Mouse (Mus musculus) cerebellum, adult 2 months (tissue): ENCODE results near the gene Tfdp2. TPM values are rescaled to one million over a fixed set of nuclear protein-coding genes. Genes with fewer than 3 reads are reported as not detected.

Experiments
- DNase-seq, 2 experiments: peaks; one replicate each; pipeline ENCODE4 v3.0.0; 2021
- H3K27ac ChIP-seq: fragments of 200-500 bp; 2 replicates; pipeline ENCODE4 v1.5.1; 2012; ENCODE audit warnings: low read length, control low read depth, inconsistent platforms; ENCODE audit not compliant: insufficient read depth
- H3K27me3 ChIP-seq: fragments of 200-500 bp; 2 replicates; pipeline ENCODE4 v1.6.1; 2012; ENCODE audit warnings: inconsistent platforms, mild to moderate bottlenecking, low read length, moderate library complexity; ENCODE audit not compliant: control insufficient read depth, insufficient read depth
- H3K4me1 ChIP-seq: fragments of 200-500 bp; 2 replicates; pipeline ENCODE4 v1.6.1; 2011; ENCODE audit warnings: low read length; ENCODE audit not compliant: control insufficient read depth, insufficient read depth
- H3K4me3 ChIP-seq: fragments of 200-500 bp; replicated peaks from 2 replicates; pipeline ENCODE3; 2011; ENCODE audit warnings: mild to moderate bottlenecking, low read depth, low read length, control low read depth; ENCODE audit not compliant: insufficient read depth
- CTCF ChIP-seq: fragments of 200-500 bp; IDR thresholded peaks from 2 replicates; pipeline ENCODE4 v1.5.1; 2011; ENCODE audit warnings: low read depth, mild to moderate bottlenecking, control low read depth, low read length, moderate library complexity, borderline replicate concordance; ENCODE audit not compliant: insufficient read depth
- POLR2A ChIP-seq: fragments of 200-500 bp; IDR thresholded peaks from 2 replicates; pipeline ENCODE4 v1.6.1; 2011; ENCODE audit warnings: low read length, control low read depth, borderline replicate concordance; ENCODE audit not compliant: insufficient read depth
- WGBS: fragments of 180-500 bp; shearing (Covaris S2); methylation state at CpG from one replicate; pipeline ENCODE4 v1.1.7; 2018; 5-methylcytosine and 5-hydroxymethylcytosine counted together
- polyA plus RNA-seq: library from polyadenylated mRNA; depleted of rRNA; stranded (reverse); fragments of >200 nt; gene quantifications from 2 replicates; pipeline ENCODE4 v1.2.3, GENCODE M21; 2012

The Tfdp2 gene
- polyA plus RNA-seq, 1 experiment: 19.3 TPM

- H3K27ac ChIP-seq: no peak overlapping the region
- peak; percentile 17 to 41 for DNase-seq
- H3K27me3 ChIP-seq: no peaks in the 10 kb centered on the region
- no peak overlapping the region for H3K4me3 ChIP-seq
- TF ChIP-seq POLR2A: no peak
- peak; percentile 68 for TF ChIP-seq CTCF
- WGBS: 25% methylated on average over 5 of the region's 5 CpGs
- H3K4me1 ChIP-seq: no peaks in the 10 kb centered on the region
These were observed 28.9 kb upstream of the Tfdp2 start for GRCm38 (mm10) chr9:96167168-96167585.

DNA sequence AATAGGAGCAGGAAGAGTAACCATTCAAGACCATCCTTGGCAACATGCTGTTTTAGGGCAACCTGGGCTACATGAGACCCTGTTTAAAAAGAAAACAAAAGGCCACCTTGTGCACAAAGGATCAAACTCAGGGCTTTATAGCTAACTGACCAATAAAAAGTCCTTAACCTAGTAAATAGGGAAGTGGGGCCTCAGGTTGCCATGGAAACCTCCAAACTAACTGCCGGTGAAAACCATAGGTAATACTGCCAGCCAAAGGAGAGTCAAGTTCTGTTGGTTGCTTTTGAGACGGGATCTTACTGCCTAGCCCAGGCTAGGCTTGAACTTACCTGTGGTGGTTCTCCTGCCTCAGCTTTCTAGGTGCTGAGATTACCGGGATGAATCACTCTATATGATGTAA lies 25.5 kb upstream of the Tfdp2 start:
- H3K4me1 ChIP-seq: no peaks in the 10 kb centered on the region
- no peak overlapping the region for H3K27ac ChIP-seq
- 83% methylated on average over 3 of the region's 3 CpGs for WGBS
- no peak for TF ChIP-seq POLR2A
- TF ChIP-seq CTCF: no peak
- DNase-seq: no peak
- no peaks in the 10 kb centered on the region for H3K27me3 ChIP-seq
- no peak overlapping the region for H3K4me3 ChIP-seq

DNA sequence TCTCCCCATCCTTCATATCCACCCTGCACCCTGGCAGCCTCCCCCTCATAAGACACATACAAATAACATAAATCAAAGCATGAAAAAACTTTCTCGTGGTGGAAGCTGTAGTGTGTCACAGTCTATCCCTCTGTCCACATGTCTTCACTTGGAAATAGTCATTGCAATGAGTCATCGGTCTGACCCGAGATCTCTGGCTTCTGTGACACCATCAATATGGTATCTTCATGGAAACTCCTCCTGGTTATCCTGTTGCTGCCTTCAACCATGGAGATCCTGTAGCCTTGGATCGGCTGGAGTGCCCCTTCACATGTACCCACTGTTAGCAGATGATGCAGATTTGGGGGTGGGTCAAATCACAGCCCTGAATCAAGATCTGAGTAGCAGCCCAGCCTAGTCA lies 11.2 kb upstream of the Tfdp2 start:
- no peak overlapping the region for H3K4me3 ChIP-seq
- DNase-seq: no peak
- 80% methylated on average over 4 of the region's 4 CpGs for WGBS
- no peak overlapping the region for H3K27ac ChIP-seq
- no peaks in the 10 kb centered on the region for H3K27me3 ChIP-seq
- no peaks in the 10 kb centered on the region for H3K4me1 ChIP-seq
- TF ChIP-seq CTCF (no peak), POLR2A (no peak)

DNA sequence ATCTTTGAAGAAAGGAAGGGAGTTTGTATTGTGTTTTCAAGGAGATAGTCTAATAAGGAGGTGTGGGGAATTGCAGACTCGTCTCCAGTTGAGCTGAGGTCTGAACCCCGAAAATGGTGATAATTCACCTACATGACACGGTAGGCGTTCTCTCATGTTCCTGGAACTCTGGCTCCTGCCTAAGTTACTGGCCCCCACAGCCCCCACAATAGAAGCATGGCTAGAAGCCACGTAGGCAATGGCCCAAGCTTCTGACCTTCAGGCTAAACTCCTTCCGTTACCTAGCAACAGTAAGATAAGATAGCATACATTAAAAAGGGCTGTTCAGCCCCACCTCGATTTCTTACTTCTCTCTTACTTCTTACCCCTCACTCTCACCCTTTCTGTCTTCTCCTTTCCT lies 9.4 kb upstream of the Tfdp2 start:
- no peaks in the 10 kb centered on the region for H3K4me1 ChIP-seq
- DNase-seq: no peak
- 72% methylated on average over 7 of the region's 7 CpGs for WGBS
- TF ChIP-seq POLR2A (no peak), CTCF (no peak)
- no peak overlapping the region for H3K4me3 ChIP-seq
- no peak overlapping the region for H3K27ac ChIP-seq
- H3K27me3 ChIP-seq: no peaks in the 10 kb centered on the region

GRCm38 (mm10) chr9:96196636-96197181 lies 634 bp downstream of the Tfdp2 start:
- Histone ChIP-seq H3K4me3 (peak overlapping the region; percentile 95), H3K27ac (peak overlapping the region; percentile 60), H3K4me1 (peaks cover 6% of the 10 kb centered on the region; the same call in 1 of the 2 replicates), H3K27me3 (no peaks in the 10 kb centered on the region)
- TF ChIP-seq CTCF (no peak), POLR2A (no peak)
- under 1% methylated on average over 20 of the region's 20 CpGs for WGBS
- peak; percentile 59 to 68 for DNase-seq

- H3K4me1 ChIP-seq: peaks cover 6% of the 10 kb centered on the region; the same call in 1 of the 2 replicates
- WGBS: 67% methylated on average over 9 of the region's 9 CpGs
- no peak for DNase-seq
- H3K27me3 ChIP-seq: no peaks in the 10 kb centered on the region
- H3K4me3 ChIP-seq: no peak overlapping the region
- no peak overlapping the region for H3K27ac ChIP-seq
- no peak for TF ChIP-seq POLR2A
- no peak for TF ChIP-seq CTCF
These were observed 1.7 kb downstream of the Tfdp2 start for GRCm38 (mm10) chr9:96197806-96198205.

DNA sequence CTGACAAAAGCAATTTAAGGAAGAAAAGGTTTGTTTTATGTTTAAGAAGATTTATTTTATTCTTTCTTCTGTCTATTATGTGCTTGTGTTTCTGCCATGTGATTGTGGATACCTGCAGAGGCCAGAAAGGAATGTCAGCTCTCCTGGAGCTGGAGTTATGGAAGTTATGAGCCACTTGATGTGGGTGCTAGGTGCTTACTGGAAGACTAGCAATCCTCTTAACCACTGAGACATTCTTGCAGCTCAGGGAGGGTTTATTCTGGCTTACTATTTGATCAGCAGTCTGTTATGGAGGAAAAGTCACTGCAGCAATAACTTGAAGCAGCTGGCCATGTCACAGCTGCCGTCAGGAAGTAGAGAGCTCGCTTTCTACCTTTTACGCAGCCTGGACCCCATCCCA lies 7.6 kb downstream of the Tfdp2 start:
- WGBS: 82% methylated on average over 3 of the region's 3 CpGs
- no peaks in the 10 kb centered on the region for H3K27me3 ChIP-seq
- no peak overlapping the region for H3K4me3 ChIP-seq
- DNase-seq: no peak
- TF ChIP-seq CTCF: no peak
- no peak for TF ChIP-seq POLR2A
- no peak overlapping the region for H3K27ac ChIP-seq
- no peaks in the 10 kb centered on the region for H3K4me1 ChIP-seq

DNA sequence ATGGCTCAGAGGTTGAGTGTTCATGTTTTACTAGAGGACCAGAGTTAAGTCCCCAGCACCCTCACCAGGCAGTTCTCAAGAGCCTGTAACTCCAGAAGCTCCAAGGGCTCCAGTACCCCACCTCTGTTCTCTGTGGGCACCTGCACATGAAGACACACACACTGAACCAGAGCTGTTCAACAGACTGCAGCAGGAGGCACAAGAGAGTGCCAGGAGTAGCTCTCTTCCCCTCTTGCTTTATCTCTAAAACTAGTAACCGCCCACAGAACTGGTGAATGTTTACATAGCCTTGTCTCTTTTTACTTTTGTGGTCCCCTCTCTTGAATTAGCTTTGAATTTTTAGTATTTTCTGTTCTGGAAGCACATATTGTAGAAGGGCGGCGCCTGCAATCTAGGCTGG lies 11.4 kb downstream of the Tfdp2 start:
- DNase-seq: no peak
- Histone ChIP-seq H3K4me3 (no peak overlapping the region), H3K27ac (no peak overlapping the region), H3K27me3 (no peaks in the 10 kb centered on the region), H3K4me1 (no peaks in the 10 kb centered on the region)
- TF ChIP-seq CTCF (no peak), POLR2A (no peak)
- 95% methylated on average over 3 of the region's 3 CpGs for WGBS
